Comparison of ENCODE assay signal across 8 mouse cellular contexts in genomic region chr2:94158520-94158884, GRCm38 (mm10). TPM values are rescaled to one million over a fixed set of nuclear protein-coding genes. Genes with fewer than 3 reads are reported as not detected.
DNase-seq lines count a peak whose midpoint lies in the region; ATAC-seq and TF ChIP-seq lines count a peak whose summit lies in the region.

No protein-coding gene starts in this region.

- peak overlapping the region; percentile 52 for H3K4me2 ChIP-seq in intestine, embryonic 15.5 days (replicated peaks)
- H3K4me2 ChIP-seq in neural tube, embryonic 12.5 days (replicated peaks) = peak overlapping the region; percentile 59

- WGBS in lung, adult 2 months = 16% methylated on average over 4 of the region's 4 CpGs
- WGBS in intestine, embryonic 15.5 days = 21% methylated on average over 4 of the region's 4 CpGs
- WGBS in neural tube, embryonic 12.5 days = 27% methylated on average over 4 of the region's 4 CpGs

- H3K36me3 ChIP-seq in intestine, embryonic 15.5 days = no peaks in the 10 kb centered on the region
- no peaks in the 10 kb centered on the region for H3K36me3 ChIP-seq in neural tube, embryonic 12.5 days

- no peak for TF ChIP-seq CTCF in lung, adult 2 months (IDR thresholded peaks at IDR 0.05; ENCODE audit: insufficient read depth, low read length)
- TF ChIP-seq CTCF in embryonic fibroblast, embryonic 13.5 days (IDR thresholded peaks at IDR 0.05; ENCODE audit: borderline replicate concordance, insufficient read depth, low read length) = no peak

- TF ChIP-seq POLR2A in lung, adult 2 months (IDR thresholded peaks at IDR 0.05; ENCODE audit: borderline replicate concordance, extremely low read depth, low read depth, low read length) = no peak
- no peak for TF ChIP-seq POLR2A in embryonic fibroblast, embryonic 13.5 days (IDR thresholded peaks at IDR 0.05; ENCODE audit: low read depth, low read length)

- peak overlapping the region; percentile 51 for H3K4me3 ChIP-seq in lung, adult 2 months (replicated peaks; ENCODE audit: extremely low read depth, low read depth, low read length)
- H3K4me3 ChIP-seq in embryonic fibroblast, embryonic 13.5 days (ENCODE audit: insufficient read depth, low read length) = peak overlapping the region; percentile 44
- H3K4me3 ChIP-seq in intestine, embryonic 15.5 days (replicated peaks) = peak overlapping the region; percentile 36
- H3K4me3 ChIP-seq in neural tube, embryonic 12.5 days = peak overlapping the region; percentile 37

- no peaks in the 10 kb centered on the region for H3K4me1 ChIP-seq in lung, adult 2 months (ENCODE audit: control insufficient read depth, insufficient read depth, low read length)
- peaks cover 7% of the 10 kb centered on the region; the same call in 1 of the 2 replicates for H3K4me1 ChIP-seq in embryonic fibroblast, embryonic 13.5 days (ENCODE audit: control insufficient read depth, insufficient read depth, low read length)
- peaks cover 10% of the 10 kb centered on the region; the same call in 1 of the 2 replicates for H3K4me1 ChIP-seq in intestine, embryonic 15.5 days (replicated peaks)
- peaks cover 18% of the 10 kb centered on the region for H3K4me1 ChIP-seq in neural tube, embryonic 12.5 days

- H3K9me3 ChIP-seq in intestine, embryonic 15.5 days = no peaks in the 10 kb centered on the region
- H3K9me3 ChIP-seq in neural tube, embryonic 12.5 days = no peaks in the 10 kb centered on the region

- H3K9ac ChIP-seq in intestine, embryonic 15.5 days = no peak overlapping the region
- H3K9ac ChIP-seq in neural tube, embryonic 12.5 days = no peak overlapping the region

- peak; percentile 1; the same call in 1 of the 2 replicates for ATAC-seq in intestine, embryonic 15.5 days
- no peak for ATAC-seq in neural tube, embryonic 12.5 days (ENCODE audit: low FRiP score, low read depth)

- no peaks in the 10 kb centered on the region for H3K27me3 ChIP-seq in intestine, embryonic 15.5 days (replicated peaks)
- no peaks in the 10 kb centered on the region for H3K27me3 ChIP-seq in neural tube, embryonic 12.5 days (replicated peaks)

- DNase-seq in lung, adult 2 months = no peak
- DNase-seq in lung, postnatal 10 days = no peak
- no peak for DNase-seq in adrenal gland, postnatal 36 days
- DNase-seq in frontal cortex, postnatal 14 days (ENCODE audit: low spot score in 2 of 2) = no peak
- DNase-seq in layer of hippocampus, postnatal 14 days (ENCODE audit: low spot score in 2 of 2) = no peak

- peak overlapping the region; percentile 74 for H3K27ac ChIP-seq in embryonic fibroblast, embryonic 13.5 days (ENCODE audit: insufficient read depth, low read length)
- H3K27ac ChIP-seq in intestine, embryonic 15.5 days = peak overlapping the region; percentile 74
- H3K27ac ChIP-seq in neural tube, embryonic 12.5 days = no peak overlapping the region

RNA-seq across cellular contexts. Expression of gene Hsd17b12, which starts 0.7 kb away (rescaled TPM):
- polyA plus RNA-seq in lung, adult 2 months (2012; rRNA removed) = 21.1 and 27.4 TPM in 2 replicates
- 141 and 162 TPM in 2 replicates for polyA plus RNA-seq in embryonic fibroblast, embryonic 13.5 days (2011; ENCODE audit: insufficient read length, low read depth, missing spikeins)
- 157 and 159 TPM in 2 replicates for polyA plus RNA-seq in intestine, embryonic 15.5 days (2015; fragmentation: Nextera tagmentation; extraction: Ambion mirVana)
- 104 and 117 TPM in 2 replicates for polyA plus RNA-seq in neural tube, embryonic 12.5 days (2016; fragmentation: Nextera tagmentation; extraction: Ambion mirVana)
- 100 to 1,000 TPM; 193 to 206 TPM for total RNA-seq in adrenal gland, postnatal 36 days (2021)
- 10 to 100 TPM; 84.8 to 91.3 TPM for total RNA-seq in layer of hippocampus, postnatal 14 days (2021)
